Mouse (Mus musculus) myocyte (in vitro differentiated cells): ENCODE data around the gene Ptprh. TPM values are rescaled to one million over a fixed set of nuclear protein-coding genes. Genes with fewer than 3 reads are reported as not detected.

Experiments used
- H3K27me3 ChIP-seq: one replicate; pipeline ENCODE4 v1.6.1; 2011; ENCODE audit not compliant: control insufficient read depth, insufficient read depth, insufficient read length
- H3K36me3 ChIP-seq: one replicate; pipeline ENCODE4 v1.6.1; 2011; ENCODE audit not compliant: control insufficient read depth, insufficient read depth
- H3K4me2 ChIP-seq: one replicate; pipeline ENCODE4 v1.6.1; 2011; ENCODE audit warnings: low read depth, control low read depth
- H3K4me3 ChIP-seq: one replicate; pipeline ENCODE4 v1.5.1; 2011; ENCODE audit warnings: mild to moderate bottlenecking, control low read depth, moderate library complexity
- H3K79me2 ChIP-seq: one replicate; pipeline ENCODE4 v1.6.1; 2011; ENCODE audit not compliant: control insufficient read depth, insufficient read depth
- H3ac ChIP-seq: one replicate; pipeline ENCODE4 v1.6.1; 2011; ENCODE audit not compliant: control insufficient read depth, insufficient read length
- CEBPB ChIP-seq: IDR thresholded peaks from 2 replicates; pipeline ENCODE4 v1.6.1; 2011; ENCODE audit warnings: mild to moderate bottlenecking, moderate library complexity; ENCODE audit not compliant: poor library complexity, insufficient read depth, severe bottlenecking
- E2F4 ChIP-seq: IDR thresholded peaks from one replicate; pipeline ENCODE4 v1.6.1; 2011; ENCODE audit warnings: mild to moderate bottlenecking, control low read depth, moderate library complexity; ENCODE audit not compliant: insufficient read depth
- MAX ChIP-seq: IDR thresholded peaks from one replicate; pipeline ENCODE4 v1.6.1; 2011; ENCODE audit warnings: low read depth, mild to moderate bottlenecking, control low read depth
- MYOD1 ChIP-seq, 3 experiments: IDR thresholded peaks; one replicate each; pipeline ENCODE4 v1.6.1; 2011; ENCODE audit warnings: control low read depth in 2 of 3, low read depth in 2 of 3, mild to moderate bottlenecking in 2 of 3, moderate library complexity in 1 of 3; ENCODE audit not compliant: insufficient read length in 2 of 3, control insufficient read depth in 1 of 3
- MYOG ChIP-seq, 3 experiments: IDR thresholded peaks; one replicate each; pipeline ENCODE4 v1.6.1; 2011; ENCODE audit warnings: control low read depth in 2 of 3, low read depth in 2 of 3, mild to moderate bottlenecking in 2 of 3; ENCODE audit not compliant: insufficient read length in 2 of 3, control insufficient read depth in 1 of 3, insufficient read depth in 1 of 3
- POLR2A ChIP-seq: IDR thresholded peaks from one replicate; pipeline ENCODE4 v1.6.1; 2011; ENCODE audit warnings: low read depth, mild to moderate bottlenecking, control low read depth, moderate library complexity; ENCODE audit not compliant: insufficient read length
- POLR2AphosphoS2 ChIP-seq: IDR thresholded peaks from one replicate; pipeline ENCODE4 v1.6.1; 2011; ENCODE audit warnings: low read depth, control low read depth; ENCODE audit not compliant: insufficient read length
- REST ChIP-seq: IDR thresholded peaks from one replicate; pipeline ENCODE4 v1.6.1; 2011; ENCODE audit warnings: mild to moderate bottlenecking, control low read depth, moderate library complexity; ENCODE audit not compliant: insufficient read depth, insufficient read length
- SRF ChIP-seq: IDR thresholded peaks from one replicate; pipeline ENCODE4 v1.6.1; 2011; ENCODE audit warnings: low read depth; ENCODE audit not compliant: control insufficient read depth, insufficient read length
- TCF12 ChIP-seq: IDR thresholded peaks from one replicate; pipeline ENCODE4 v1.6.1; 2011; ENCODE audit warnings: mild to moderate bottlenecking, control low read depth; ENCODE audit not compliant: poor library complexity, insufficient read depth, severe bottlenecking
- TCF3 ChIP-seq: IDR thresholded peaks from one replicate; pipeline ENCODE4 v1.6.1; 2011; ENCODE audit warnings: low read depth, control low read depth; ENCODE audit not compliant: insufficient read length
- USF1 ChIP-seq: IDR thresholded peaks from one replicate; pipeline ENCODE4 v1.6.1; 2011; ENCODE audit warnings: low read depth, mild to moderate bottlenecking, control low read depth, moderate library complexity
- polyA plus RNA-seq: library from polyadenylated mRNA; unstranded; fragments of >200 nt; fragmentation: generic; extraction: Trizol; gene quantifications from one replicate; pipeline ENCODE4 v1.2.1, GENCODE M21; 2012; ENCODE audit warnings: missing spikeins

The Ptprh gene
- polyA plus RNA-seq, 1 experiment: not detected

GRCm38 (mm10) chr7:4647291-4647690 lies 43.5 kb upstream of the Ptprh start:
- Histone ChIP-seq H3K27me3 (no peaks in the 10 kb centered on the region), H3K4me3 (no peak overlapping the region), H3ac (no peak overlapping the region), H3K4me2 (no peak overlapping the region), H3K36me3 (peaks cover 12% of the 10 kb centered on the region), H3K79me2 (peaks cover 25% of the 10 kb centered on the region)
- peak in 1 of 3 experiments; percentile 14 for TF ChIP-seq MYOD1 (IDR thresholded peaks at IDR 0.05; ENCODE audit: control insufficient read depth in 1 of 3, insufficient read length in 2 of 3, low read depth in 2 of 3)
- no peak for TF ChIP-seq TCF3

- no peak overlapping the region for H3K4me2 ChIP-seq
- TF ChIP-seq MYOG (IDR thresholded peaks at IDR 0.05; ENCODE audit: control insufficient read depth in 1 of 3, insufficient read depth in 1 of 3, insufficient read length in 2 of 3, low read depth in 2 of 3) (no peak), MYOD1 (IDR thresholded peaks at IDR 0.05; ENCODE audit: control insufficient read depth in 1 of 3, insufficient read length in 2 of 3, low read depth in 2 of 3) (no peak), MAX (no peak), POLR2A (no peak)
- H3K4me3 ChIP-seq: no peak overlapping the region
- H3K36me3 ChIP-seq: peaks cover 14% of the 10 kb centered on the region
- no peak overlapping the region for H3ac ChIP-seq
- H3K79me2 ChIP-seq: peaks cover 20% of the 10 kb centered on the region
- H3K27me3 ChIP-seq: no peaks in the 10 kb centered on the region
Measured at GRCm38 (mm10) chr7:4646806-4647205, 43.0 kb upstream of the Ptprh start.

DNA sequence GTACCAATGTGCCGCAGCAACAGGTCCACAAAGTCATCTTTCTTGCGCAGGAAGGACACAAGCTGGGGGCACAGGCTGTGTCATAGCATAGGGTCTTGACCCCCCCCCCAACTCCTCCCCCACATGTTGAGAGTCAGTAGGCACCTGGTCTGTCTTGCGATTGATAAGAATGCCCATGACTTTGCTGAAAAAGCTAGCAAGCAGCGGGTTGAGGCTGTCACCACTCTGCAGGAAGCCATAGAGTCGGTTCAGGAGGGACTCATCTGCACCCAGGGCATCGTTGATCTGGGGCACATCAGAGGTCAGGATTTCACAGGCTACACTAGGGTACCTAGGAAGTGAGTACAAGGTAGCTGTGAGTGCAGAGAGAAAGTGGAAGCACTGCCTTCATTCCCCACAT lies 39.4 kb upstream of the Ptprh start:
- Histone ChIP-seq H3K4me3 (no peak overlapping the region), H3K27me3 (no peaks in the 10 kb centered on the region), H3K79me2 (peaks cover 7% of the 10 kb centered on the region), H3ac (no peak overlapping the region), H3K4me2 (no peak overlapping the region), H3K36me3 (peaks cover 24% of the 10 kb centered on the region)
- no peak for TF ChIP-seq TCF12
- no peak for TF ChIP-seq USF1
- no peak for TF ChIP-seq E2F4
- TF ChIP-seq REST: no peak
- no peak for TF ChIP-seq CEBPB
- no peak for TF ChIP-seq TCF3
- TF ChIP-seq POLR2A: no peak
- no peak for TF ChIP-seq SRF
- no peak for TF ChIP-seq MYOG (IDR thresholded peaks at IDR 0.05; ENCODE audit: control insufficient read depth in 1 of 3, insufficient read depth in 1 of 3, insufficient read length in 2 of 3, low read depth in 2 of 3)
- TF ChIP-seq MAX: no peak
- no peak for TF ChIP-seq MYOD1 (IDR thresholded peaks at IDR 0.05; ENCODE audit: control insufficient read depth in 1 of 3, insufficient read length in 2 of 3, low read depth in 2 of 3)
- TF ChIP-seq POLR2AphosphoS2: no peak

DNA sequence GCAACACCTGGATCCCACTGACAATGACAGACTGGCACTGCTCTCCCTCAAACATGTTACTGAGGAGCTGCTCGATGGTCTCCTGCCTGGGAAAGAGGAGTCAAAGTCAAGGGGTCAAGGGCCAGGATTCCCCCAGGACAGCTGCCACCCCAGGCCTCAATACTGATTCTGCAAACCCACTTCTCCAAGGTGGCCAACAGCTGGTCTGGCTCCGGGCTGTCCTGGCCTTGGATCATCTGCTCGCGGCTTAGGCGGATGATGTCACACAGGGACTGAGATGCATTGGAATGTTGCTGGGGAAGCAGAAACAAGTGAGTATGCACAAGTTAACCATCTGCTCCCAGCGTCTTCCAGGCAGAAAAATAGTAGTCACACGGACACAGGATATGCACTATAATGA lies 38.1 kb upstream of the Ptprh start:
- Histone ChIP-seq H3K4me3 (no peak overlapping the region), H3ac (no peak overlapping the region), H3K4me2 (no peak overlapping the region), H3K79me2 (no peaks in the 10 kb centered on the region), H3K27me3 (no peaks in the 10 kb centered on the region), H3K36me3 (peaks cover 31% of the 10 kb centered on the region)
- peak in 2 of 3 experiments; percentile 52 to 53 for TF ChIP-seq MYOD1 (IDR thresholded peaks at IDR 0.05; ENCODE audit: control insufficient read depth in 1 of 3, insufficient read length in 2 of 3, low read depth in 2 of 3)
- TF ChIP-seq MYOG (IDR thresholded peaks at IDR 0.05; ENCODE audit: control insufficient read depth in 1 of 3, insufficient read depth in 1 of 3, insufficient read length in 2 of 3, low read depth in 2 of 3): peak in 2 of 3 experiments; percentile 63 to 76
- TF ChIP-seq E2F4: no peak

GRCm38 (mm10) chr7:4641155-4641554 lies 37.3 kb upstream of the Ptprh start:
- H3ac ChIP-seq: no peak overlapping the region
- no peaks in the 10 kb centered on the region for H3K79me2 ChIP-seq
- peaks cover 31% of the 10 kb centered on the region for H3K36me3 ChIP-seq
- no peaks in the 10 kb centered on the region for H3K27me3 ChIP-seq
- no peak overlapping the region for H3K4me3 ChIP-seq
- TF ChIP-seq CEBPB: no peak
- TF ChIP-seq MAX: no peak
- no peak for TF ChIP-seq TCF12
- H3K4me2 ChIP-seq: no peak overlapping the region

DNA sequence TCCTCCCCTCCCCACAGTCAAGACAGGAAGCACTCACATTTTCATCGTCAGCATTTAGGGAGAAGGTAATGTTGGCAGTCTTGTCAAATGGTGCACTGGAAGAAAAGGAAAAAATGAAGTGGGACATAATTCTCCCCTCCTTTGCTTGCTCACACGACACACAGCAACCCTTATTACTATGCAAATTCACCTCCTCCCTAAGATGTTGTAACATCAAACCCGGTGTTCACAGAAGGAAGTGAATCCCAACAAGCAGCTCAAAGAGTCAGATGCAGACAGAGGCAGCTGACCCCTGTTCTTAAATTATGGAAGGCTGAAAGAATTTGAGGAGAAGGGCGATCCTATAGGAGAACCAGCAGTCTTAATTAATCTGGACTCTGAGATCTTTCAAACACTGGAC lies 32.3 kb upstream of the Ptprh start:
- no peak overlapping the region for H3K4me3 ChIP-seq
- H3K4me2 ChIP-seq: no peak overlapping the region
- no peak overlapping the region for H3ac ChIP-seq
- H3K27me3 ChIP-seq: no peaks in the 10 kb centered on the region
- H3K36me3 ChIP-seq: peaks cover 18% of the 10 kb centered on the region
- H3K79me2 ChIP-seq: no peaks in the 10 kb centered on the region
- no peak for TF ChIP-seq MAX
- no peak for TF ChIP-seq MYOG (IDR thresholded peaks at IDR 0.05; ENCODE audit: control insufficient read depth in 1 of 3, insufficient read depth in 1 of 3, insufficient read length in 2 of 3, low read depth in 2 of 3)
- TF ChIP-seq REST: no peak
- TF ChIP-seq CEBPB: no peak
- no peak for TF ChIP-seq POLR2A
- no peak for TF ChIP-seq MYOD1 (IDR thresholded peaks at IDR 0.05; ENCODE audit: control insufficient read depth in 1 of 3, insufficient read length in 2 of 3, low read depth in 2 of 3)
- TF ChIP-seq USF1: no peak
- no peak for TF ChIP-seq TCF3
- no peak for TF ChIP-seq TCF12
- TF ChIP-seq SRF: no peak
- no peak for TF ChIP-seq POLR2AphosphoS2
- no peak for TF ChIP-seq E2F4
